Mouse (Mus musculus): ENCODE measurements around the gene Olfr960. TPM values are rescaled to one million over a fixed set of nuclear protein-coding genes. Genes with fewer than 3 reads are reported as not detected.

Olfr960 gene
- total RNA-seq, 2 experiments from 2014 or later: not detected

Other genes starting within 250 kb of the Olfr960 start
- not detected for gene Olfr951, start 234.0 kb upstream of the Olfr960 start, total RNA-seq (2021)
- not detected for gene Olfr952, start 194.2 kb upstream of the Olfr960 start, total RNA-seq (2021)
- not detected for gene Olfr954, start 164.7 kb upstream of the Olfr960 start, total RNA-seq (2021)
- not detected for gene Olfr955, start 149.4 kb upstream of the Olfr960 start, total RNA-seq (2021)
- not detected for gene Olfr44, start 127.4 kb upstream of the Olfr960 start, total RNA-seq (2021)
- not detected for gene Olfr957, start 105.6 kb upstream of the Olfr960 start, total RNA-seq (2021)
- not detected for gene Olfr958, start 67.3 kb upstream of the Olfr960 start, total RNA-seq (2021)
- gene Olfr959, start 45.8 kb upstream of the Olfr960 start, total RNA-seq (2021): not detected
- 100 to 1,000 TPM; 113 to 117 TPM for gene AW551984, start 17.0 kb upstream of the Olfr960 start, total RNA-seq (2021)
- gene Olfr148, start 10.7 kb upstream of the Olfr960 start, total RNA-seq (2021): not detected
- gene Olfr961, start 23.7 kb downstream of the Olfr960 start, total RNA-seq (2021): not detected
- gene Olfr963, start 45.8 kb downstream of the Olfr960 start, total RNA-seq (2021): not detected
- not detected for gene Olfr149, start 85.7 kb downstream of the Olfr960 start, total RNA-seq (2021)
- not detected for gene Olfr965, start 90.0 kb downstream of the Olfr960 start, total RNA-seq (2021)
- gene Olfr150, start 109.6 kb downstream of the Olfr960 start, total RNA-seq (2021): not detected
- not detected for gene Olfr967, start 124.9 kb downstream of the Olfr960 start, total RNA-seq (2021)
- gene Olfr968, start 161.9 kb downstream of the Olfr960 start, total RNA-seq (2021): not detected
- gene Olfr969, start 169.6 kb downstream of the Olfr960 start, total RNA-seq (2021): not detected
- gene Olfr970, start 187.5 kb downstream of the Olfr960 start, total RNA-seq (2021): not detected
- gene Olfr971, start 215.5 kb downstream of the Olfr960 start, total RNA-seq (2021): not detected
- not detected for gene Olfr972, start 245.0 kb downstream of the Olfr960 start, total RNA-seq (2021)